Mouse (Mus musculus) liver (tissue): Measurements from ENCODE around the gene Prrc2a.

Experiments
- DNase-seq: peaks from one replicate; pipeline ENCODE4 v3.0.0-alpha.2; 2020; ENCODE audit warnings: mixed read lengths

Gene Prrc2a

DNA sequence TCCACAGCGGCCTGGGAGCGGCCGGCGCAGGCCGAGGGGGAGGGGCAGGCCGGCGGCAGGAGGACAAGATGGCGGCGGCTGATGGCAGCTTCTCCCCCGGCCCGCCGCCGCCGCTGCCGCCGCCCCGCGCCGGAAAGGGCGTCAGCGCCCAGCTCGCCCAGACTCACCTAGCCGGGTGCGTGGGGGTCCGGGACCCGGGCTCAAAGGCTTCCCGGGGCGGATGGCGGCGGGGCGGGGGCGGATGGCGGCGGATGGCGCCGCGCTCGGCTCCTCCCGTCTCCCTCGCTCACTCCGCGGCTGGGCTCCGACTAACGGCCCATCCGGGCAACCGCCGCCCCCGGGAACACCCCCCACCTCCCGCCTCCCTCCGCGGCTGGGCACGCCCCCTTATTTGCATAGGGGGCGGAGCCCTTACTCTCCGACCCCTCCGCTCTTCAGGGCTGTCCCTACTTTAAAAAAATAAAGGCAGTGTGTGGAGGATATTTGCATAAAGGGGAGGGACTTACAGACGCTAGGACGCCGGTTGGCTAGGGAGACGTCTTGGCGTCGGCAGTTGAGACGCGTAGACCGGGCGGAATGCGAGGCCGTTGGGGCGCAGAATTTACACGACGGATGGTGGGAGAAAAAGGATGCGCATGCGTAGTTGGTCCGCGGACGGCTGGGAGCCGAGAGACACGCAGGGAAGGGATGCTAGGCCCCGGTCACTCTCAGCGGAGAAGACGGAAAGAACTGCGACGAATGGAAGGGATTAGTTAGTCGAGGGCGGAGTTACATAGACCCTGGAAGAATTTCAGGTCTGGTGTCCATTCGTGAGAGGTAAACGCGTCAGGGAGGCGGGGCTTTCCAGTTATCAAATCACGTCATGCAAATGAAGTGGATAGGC lies at the start of gene Prrc2a:
Gene Prrc2a, minus strand, starts transcription at position 330 of the 883 bp plus-strand sequence.
- peak; percentile 97 for DNase-seq

DNA sequence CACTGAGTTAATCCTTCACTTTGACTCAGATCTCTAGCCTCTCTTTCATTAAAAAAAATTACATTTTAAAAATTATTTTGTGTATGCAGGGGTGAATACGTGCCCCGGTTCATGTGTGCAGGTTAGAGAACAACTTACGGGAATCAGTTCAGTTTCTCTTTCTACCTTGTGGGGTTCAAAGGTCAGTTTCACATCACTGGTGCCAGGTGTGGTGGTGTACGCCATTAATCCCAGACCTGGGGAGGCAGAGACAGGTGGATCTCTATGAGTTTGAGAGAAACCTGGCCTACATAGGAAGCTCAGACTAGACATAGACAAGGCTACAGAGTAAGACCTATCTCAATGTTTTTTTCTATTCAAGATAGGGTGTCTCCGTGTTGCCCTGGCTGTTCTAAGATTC lies 48.4 kb upstream of the Prrc2a start:
- DNase-seq = no peak

DNA sequence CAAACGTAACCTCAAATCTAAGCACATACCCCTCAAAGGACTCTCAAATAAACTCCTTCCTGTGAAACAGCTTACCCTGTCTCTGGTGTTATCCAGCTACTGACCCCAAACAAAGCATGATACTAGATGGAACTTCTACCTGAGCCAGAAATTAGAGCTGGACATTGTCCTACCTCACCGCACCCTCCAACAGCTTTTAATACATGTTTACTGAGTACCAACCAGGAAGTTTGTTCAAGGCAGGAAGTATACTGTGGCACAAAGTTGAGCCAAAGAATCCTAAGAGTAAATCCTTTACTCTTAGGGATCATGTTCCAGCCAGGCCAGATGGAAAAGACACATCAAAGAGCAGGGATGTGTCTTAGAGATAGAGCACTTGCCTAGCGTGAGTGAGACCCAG lies 45.9 kb upstream of the Prrc2a start:
- no peak for DNase-seq

DNA sequence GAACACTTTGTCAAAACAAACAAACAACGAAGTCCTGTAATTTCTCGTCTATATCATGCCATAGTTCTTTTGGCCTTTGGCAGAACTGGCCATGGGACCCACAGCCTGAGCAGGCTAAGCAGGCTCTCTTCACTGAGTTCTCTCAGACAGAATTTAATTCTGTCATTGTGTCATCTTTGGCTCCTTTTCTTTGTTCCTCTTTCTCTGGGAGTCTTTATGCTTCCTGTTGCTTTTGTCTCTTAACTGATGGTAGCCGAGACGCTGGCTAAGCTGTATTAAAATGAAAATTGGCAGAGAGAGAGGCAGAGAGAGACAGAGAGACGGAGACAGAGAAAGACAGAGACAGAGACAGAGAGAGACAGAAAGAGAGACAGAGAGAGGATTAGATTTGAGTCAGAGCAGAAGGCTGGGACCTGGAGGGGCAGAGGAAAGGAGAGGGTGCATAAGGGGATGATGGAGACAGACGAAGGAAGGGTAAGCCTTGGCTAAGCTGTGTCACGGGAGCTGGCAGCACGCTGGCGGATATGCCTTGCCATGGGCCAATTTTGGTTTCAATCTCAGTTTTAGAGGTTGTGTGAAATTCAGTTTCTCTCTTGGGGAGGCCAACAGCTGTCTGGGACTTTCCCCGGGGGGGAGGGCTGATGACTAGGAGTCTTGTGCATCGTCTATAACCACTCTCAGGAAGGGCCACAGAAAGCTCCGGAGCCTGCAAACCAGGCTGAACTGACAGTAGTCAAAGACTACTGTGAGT lies 45.3 kb upstream of the Prrc2a start:
- no peak for DNase-seq

DNA sequence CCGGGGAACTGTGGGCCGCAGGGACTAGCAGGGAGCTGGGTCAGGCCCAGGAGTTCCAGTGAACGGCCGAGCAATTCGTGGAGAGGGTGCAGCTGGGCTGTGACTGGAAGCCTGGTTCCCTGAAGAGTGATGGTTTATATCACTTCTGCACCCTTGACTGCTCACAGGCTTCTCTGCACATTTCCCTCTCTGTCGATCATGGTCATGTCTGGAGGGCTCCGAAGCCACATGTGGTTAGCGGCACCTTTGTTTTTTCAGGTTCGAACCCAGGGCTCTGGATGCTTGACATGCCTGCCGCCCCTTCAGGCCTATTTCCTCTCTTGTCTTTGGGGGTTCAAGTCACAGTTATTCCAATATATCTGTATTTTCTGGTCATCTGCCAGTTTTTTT lies 40.7 kb upstream of the Prrc2a start:
- no peak for DNase-seq

DNA sequence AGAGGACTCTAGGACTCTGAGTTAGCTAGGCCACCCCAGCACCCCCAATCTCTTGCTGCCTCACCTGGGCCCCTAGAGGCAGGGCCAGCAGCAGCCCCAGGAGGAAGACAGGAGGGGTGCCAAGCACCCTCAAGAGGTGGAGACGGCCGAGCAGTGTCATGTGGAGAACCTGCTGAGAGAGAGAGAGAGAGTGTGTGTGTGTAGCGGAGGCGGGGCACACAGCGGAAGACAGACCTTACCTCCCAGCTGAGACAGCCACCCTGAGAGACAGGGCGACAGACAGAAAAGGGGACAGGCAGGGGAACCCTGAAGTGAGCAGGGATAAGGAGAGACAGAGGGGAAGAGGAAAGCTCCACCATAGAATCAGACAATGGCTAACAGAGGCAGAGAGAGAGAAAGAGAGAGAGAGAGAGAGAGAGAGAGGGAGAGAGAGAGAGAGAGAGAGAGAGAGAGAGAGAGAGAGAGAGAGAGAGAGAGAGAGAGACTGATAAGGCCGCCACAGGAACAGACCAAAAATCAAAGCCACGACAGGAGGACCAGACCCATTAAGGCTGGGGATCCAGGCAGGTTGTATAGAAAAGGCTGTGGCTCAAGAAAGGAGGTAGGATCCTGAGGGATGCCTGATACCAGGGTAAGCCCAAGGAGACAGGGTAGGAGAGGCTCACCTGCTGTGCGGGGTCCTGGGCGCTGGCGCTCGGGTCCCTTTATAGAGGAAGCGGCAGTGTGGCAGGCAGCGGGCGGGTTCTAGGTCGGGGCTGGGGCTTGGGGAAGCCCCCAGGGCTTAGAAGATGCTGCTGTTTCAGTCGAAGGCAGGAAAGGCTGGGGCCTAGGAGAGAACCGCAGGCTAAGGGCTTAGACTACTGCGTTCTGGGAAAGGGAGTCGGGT lies 40.0 kb upstream of the Prrc2a start, which contains the start of gene Lta:
Gene Lta, minus strand, starts transcription at position 858 of the 886 bp plus-strand sequence.
- no peak for DNase-seq

DNA sequence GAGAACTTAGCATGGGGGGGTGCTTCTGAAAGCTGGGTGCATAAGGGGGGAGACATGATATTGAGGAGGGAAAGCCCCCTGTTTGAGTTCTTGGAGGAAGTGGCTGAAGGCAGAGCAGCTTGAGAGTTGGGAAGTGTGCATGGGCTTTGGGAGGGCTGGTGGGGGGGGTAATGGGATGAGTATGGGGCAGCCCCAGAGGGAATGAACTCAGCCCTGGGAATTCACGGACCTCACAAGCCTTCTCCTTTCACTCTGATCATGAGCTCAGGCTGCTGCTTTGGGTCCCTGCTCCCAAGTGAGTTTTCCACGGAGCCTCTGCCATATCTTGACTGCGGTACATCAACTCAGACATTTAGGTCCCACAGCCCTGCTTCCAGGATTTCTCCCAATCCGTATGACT lies 37.7 kb upstream of the Prrc2a start:
- no peak for DNase-seq

DNA sequence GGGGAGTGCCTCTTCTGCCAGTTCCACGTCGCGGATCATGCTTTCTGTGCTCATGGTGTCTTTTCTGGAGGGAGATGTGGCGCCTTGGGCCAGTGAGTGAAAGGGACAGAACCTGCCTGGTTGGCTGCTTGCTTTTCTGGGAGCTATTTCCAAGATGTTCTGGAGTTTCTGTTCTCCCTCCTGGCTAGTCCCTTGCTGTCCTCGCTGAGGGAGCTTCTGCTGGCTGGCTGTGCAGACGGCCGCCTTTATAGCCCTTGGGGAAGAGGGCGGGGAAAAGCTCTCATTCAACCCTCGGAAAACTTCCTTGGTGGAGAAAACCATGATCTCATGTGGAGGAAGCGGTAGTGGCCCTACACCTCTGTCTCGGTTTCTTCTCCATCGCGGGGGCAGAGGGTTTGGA lies 37.1 kb upstream of the Prrc2a start, which contains the start of gene Tnf:
Gene Tnf, minus strand, starts transcription at position 221 of the 400 bp plus-strand sequence.
- peak; percentile 46 for DNase-seq

DNA sequence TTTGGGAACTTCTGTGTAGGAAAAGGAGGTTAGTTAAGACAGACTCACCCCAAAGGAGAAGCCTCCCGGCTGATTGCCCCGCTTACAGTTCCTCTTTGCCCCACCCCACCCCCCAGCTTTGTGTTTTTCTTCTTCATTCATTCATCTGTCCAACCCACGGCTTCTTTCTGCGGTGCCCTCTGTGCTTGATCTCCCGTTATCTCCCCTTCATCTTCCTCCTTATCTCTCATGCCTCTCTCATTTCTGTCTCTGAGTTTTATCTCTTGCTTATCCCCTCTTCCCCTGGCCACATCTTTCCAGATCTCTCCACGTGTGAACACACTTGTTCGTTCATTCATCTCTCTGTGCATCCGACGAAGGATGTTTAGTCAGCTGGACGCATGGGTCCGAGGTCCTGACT lies 36.4 kb upstream of the Prrc2a start:
- DNase-seq = no peak

DNA sequence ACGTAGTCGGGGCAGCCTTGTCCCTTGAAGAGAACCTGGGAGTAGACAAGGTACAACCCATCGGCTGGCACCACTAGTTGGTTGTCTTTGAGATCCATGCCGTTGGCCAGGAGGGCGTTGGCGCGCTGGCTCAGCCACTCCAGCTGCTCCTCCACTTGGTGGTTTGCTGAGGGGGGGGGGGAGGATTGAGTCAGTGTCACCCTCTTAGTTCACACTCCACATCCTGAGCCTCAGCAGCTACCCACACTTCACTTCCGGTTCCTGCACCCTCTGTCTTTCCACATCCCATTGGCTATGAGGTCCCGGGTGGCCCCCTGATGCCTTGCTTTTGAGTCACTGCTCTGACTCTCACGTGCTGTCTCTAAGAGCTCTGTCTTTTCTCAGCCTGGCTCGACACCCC lies 35.7 kb upstream of the Prrc2a start:
- peak; percentile 43 for DNase-seq

DNA sequence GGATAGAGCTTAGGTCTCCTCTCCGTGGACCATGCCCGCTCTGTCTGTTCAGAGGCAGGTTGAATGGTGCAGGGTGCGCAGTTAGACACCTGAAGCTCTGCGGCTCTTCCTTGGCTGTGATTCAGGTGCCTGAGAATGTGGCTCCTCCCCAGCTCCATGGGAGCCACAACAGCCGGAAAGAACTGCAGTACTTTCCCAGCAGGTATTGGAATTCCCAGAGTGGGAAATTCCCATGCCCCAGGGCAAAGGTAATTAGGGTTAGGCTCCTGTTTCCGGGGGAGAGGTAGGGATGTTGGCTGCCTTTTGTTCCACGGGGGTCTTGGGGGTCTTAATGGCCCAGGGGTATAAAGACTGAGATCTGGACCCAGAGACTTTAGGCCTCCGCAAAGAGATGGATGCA lies 34.2 kb upstream of the Prrc2a start:
- no peak for DNase-seq

DNA sequence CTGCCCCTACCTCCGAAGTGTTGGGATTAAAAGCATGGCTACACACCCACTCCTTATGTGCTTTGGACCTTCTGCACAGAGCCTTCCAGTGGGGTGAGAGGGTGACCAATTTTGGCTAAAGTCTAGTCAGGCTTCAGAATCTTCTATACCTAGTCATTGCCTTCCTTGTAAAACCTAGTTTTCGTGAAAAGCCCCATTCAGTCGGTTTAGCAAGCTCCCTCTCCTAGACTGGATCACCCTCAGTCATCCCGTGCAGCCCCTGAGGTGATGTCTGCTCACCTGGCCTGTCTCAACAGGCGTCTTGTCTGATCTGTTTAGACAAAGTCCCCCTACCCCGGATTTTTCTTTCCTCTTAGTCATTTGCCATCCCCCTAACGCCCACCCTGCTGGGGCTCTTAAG lies 33.3 kb upstream of the Prrc2a start:
- DNase-seq = no peak

DNA sequence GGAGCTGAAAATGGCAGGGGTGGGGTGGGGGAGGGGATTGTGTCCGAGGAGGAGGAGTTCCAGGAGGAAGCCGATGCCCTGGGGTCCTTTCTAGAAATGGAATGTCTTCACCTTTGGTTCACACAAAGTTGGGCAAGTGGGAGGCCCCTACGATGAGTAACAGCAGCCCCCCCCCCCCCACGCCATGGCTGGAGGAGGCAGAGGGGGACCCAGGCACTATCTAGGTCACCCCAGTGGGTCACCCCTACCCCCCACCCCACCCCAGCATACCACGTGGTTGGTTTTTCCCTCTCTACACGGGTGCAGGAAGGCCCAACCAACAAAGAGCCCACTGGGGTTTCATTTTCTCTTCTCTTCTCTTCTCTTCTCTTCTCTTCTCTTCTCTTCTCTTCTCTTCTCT lies 32.4 kb upstream of the Prrc2a start:
- DNase-seq = no peak

DNA sequence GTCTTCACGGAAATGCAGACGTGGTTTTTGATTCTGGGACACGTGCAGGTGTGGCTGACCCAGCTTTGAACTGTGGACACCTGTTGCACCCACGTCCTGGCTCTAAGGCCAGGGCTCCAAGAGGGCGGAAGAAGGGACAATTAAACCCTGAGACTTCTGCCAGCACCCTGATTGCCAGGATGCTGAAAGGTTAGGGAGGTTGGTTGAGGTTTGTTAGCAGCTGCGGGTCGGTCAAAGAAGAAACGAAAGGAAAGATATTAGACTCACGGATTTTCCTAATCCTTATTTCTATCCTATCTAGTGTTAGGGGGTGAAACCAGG lies 31.6 kb upstream of the Prrc2a start:
- no peak for DNase-seq

DNA sequence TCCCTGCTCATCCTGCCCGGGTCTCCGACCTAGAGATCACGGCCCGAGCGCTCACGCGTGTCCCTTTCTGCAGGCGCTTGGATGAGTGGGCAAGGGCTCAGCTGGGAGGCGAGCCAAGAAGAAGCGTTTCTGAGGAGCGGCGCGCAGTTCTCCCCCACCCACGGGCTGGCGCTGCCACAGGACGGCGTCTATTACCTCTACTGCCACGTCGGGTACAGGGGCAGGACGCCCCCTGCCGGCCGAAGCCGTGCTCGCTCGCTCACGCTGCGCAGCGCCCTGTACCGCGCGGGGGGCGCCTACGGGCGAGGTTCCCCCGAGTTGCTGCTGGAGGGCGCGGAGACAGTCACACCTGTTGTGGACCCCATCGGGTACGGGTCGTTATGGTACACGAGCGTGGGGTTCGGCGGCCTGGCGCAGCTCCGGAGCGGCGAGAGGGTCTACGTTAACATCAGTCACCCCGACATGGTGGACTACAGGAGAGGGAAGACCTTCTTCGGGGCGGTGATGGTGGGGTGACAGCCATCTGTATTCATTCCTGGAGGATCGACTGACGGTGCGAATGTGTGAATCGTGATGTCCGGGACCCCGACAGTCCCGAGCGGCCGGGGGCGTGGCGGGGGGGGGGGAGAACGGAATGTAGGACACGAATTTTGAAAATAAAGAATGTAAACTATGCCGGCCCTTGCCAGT lies 31.1 kb upstream of the Prrc2a start:
- DNase-seq = peak; percentile 82

DNA sequence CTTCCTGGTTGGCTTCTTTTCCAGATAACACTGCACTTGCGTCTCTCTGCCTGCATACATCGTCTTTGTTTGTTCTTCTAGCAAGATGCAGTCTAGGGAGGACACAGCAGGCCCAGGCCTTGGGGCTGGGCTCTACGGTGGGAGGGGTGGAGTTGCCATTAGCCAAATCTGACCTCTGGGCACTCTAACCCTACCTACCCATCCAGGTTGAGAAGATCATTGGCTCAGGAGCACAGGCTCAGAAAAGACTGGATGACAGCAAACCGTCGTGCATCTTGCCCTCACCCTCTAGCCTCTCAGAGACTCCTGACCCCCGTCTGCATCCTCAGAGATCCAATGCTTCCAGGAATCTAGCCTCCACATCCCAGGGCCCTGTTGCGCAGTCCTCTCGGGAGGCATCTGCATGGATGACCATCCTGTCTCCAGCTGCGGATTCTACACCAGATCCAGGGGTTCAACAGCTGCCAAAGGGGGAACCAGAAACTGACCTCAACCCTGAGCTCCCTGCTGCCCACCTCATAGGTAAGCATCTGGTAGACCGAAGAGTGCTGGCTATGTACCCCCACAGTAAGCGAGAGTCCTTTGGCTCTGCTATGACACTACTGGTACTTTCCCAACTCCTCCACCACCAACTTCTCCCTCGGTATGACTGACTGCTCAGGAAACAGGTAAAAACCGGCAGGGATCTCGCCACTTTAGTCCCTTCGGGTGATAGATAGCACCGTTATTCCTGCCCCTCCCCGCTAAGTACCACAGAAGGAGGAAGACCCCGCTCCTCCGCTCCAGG lies 30.3 kb upstream of the Prrc2a start:
- DNase-seq = no peak

DNA sequence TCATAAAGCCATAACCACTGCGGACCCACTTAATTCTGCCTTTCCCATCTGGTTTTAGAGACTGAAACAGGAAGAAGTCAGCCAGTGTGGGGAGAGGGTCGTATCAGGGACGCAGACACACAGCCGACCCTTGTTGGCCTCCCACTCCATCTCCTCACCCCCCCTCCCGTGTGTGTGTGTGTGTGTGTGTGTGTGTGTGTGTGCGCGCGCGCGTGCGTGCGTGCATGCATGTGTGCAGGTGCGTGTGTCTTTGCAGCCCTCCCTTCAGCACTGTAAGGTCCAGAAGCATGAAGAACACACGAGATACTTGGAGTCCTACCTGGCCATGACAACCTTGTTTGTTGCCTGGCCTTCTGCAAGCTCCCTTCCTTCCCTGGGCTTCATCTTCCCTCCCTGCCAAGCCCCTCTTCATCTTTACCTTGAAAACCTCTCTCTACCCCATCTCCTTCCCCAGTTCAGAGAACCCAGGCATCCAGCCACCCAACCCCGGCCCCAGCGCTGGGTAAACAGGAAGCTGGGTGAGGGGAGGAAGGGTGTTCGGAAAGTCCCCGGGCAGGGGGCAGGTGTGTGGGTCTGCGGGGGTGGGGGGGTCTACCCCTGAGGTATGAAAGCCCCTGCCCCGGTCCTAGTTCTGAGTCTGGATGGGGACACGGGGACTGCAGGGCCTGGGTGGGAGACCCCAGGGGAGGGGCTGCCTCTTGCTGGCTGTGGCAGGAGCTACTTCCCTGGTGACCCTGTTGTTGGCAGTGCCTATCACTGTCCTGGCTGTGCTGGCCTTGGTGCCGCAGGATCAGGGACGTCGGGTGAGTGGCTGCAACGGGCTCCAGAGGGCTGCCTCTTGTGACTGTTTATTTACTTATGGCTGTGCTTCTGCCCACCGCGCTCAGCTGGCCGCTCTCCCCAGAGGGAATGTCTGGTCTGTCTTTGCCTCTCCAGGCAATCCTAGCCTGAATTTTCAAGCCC lies 29.5 kb upstream of the Prrc2a start, which contains the start of gene Ltb:
Gene Ltb, plus strand, starts transcription at position 559 of the 963 bp plus-strand sequence.
- no peak for DNase-seq

DNA sequence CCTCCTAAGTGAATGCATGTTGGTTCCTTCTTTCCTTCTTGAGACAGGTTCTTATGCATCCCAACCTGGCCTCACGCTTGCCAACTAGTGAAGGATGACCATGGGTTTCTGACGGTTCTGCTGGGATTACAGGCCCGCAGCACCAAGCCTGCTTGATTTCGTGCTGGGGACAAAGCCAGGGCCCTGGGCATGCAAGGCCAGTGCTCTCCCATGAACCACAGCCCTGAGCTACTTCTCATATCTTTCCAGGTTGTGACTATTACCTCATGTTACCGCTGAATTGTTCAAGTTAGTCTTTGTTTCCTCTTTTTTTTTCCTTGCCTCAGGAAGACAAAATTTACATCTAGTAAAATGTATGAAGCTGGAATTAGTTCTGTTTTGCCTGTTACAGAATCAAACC lies 28.2 kb upstream of the Prrc2a start:
- no peak for DNase-seq

DNA sequence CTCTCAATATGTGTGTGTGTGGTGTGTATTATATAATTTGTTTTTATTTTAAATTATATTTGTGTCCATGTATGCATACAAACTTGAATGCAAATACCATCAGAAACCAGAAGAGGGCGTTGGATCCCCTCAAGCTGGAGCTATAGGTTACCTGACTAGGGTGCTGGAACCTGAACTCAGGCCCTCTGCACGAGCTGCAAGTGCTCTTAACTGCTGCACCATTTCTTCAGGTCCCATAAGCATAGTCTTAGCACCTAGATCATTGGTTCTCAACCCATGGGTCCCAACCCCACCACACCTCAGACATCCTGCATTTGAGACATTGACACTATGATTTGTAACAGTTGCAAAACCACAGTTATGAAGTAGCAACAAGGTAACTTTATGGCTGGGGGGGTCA lies 27.0 kb upstream of the Prrc2a start:
- no peak for DNase-seq

DNA sequence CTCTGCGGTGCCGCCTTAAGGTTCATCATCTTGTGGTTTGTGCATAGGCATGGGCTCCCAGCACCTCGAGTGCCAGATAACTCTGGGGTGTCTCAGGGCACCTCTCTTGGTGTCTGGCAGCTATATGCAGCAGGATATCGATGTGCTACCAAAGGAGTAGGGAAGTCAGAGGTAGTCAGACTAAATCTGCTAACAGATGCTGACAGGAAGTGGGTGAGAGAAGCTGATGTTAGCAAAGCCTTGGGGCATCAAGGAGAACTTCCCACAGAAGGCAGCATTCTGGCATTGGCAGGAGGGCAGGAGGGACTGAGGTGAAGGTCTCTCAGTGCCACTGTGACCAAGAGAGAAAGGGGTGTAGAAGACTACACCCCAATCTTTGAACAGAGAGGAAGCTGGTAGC lies 25.4 kb upstream of the Prrc2a start:
- no peak for DNase-seq
